ENCODE assay signal across 20 mouse cellular contexts in genomic region chr10:125494489-125494888, GRCm38 (mm10).
"Had no signal": no experiment of that assay in that cellular context is flagged by ENCODE, and none has a peak within 500 bp of the region (broad histone marks: within the 10 kb centered on the region; RNA-seq: fewer than 3 reads in every experiment).

No protein-coding gene starts in this region.

- H3K4me1 ChIP-seq: liver, embryonic 13.5 days; liver, embryonic 15.5 days; lung, embryonic 15.5 days; midbrain, embryonic 12.5 days; neural tube, embryonic 13.5 days had no signal

- H3K9ac ChIP-seq: liver, embryonic 13.5 days; liver, embryonic 15.5 days; lung, embryonic 15.5 days; midbrain, embryonic 12.5 days; neural tube, embryonic 13.5 days; neural tube, embryonic 15.5 days had no signal

- H3K27ac ChIP-seq: liver, embryonic 13.5 days; liver, embryonic 15.5 days; lung, embryonic 15.5 days; midbrain, embryonic 10.5 days; midbrain, embryonic 12.5 days; neural tube, embryonic 13.5 days; neural tube, embryonic 15.5 days had no signal

- H3K4me3 ChIP-seq: liver, embryonic 13.5 days; liver, embryonic 15.5 days; lung, embryonic 15.5 days; midbrain, embryonic 10.5 days; midbrain, embryonic 12.5 days; myocyte; neural tube, embryonic 13.5 days; neural tube, embryonic 15.5 days had no signal

- H3K27me3 ChIP-seq: liver, embryonic 13.5 days; liver, embryonic 15.5 days; lung, embryonic 15.5 days; midbrain, embryonic 12.5 days; neural tube, embryonic 13.5 days; neural tube, embryonic 15.5 days had no signal

- H3K9me3 ChIP-seq: liver, embryonic 13.5 days; liver, embryonic 15.5 days; lung, embryonic 15.5 days; midbrain, embryonic 10.5 days; midbrain, embryonic 12.5 days; neural tube, embryonic 13.5 days; neural tube, embryonic 15.5 days had no signal

- ATAC-seq: midbrain, embryonic 16.5 days had no signal

- H3K36me3 ChIP-seq: liver, embryonic 13.5 days; liver, embryonic 15.5 days; lung, embryonic 15.5 days; midbrain, embryonic 10.5 days; midbrain, embryonic 12.5 days; neural tube, embryonic 13.5 days; neural tube, embryonic 15.5 days had no signal

- H3K4me2 ChIP-seq: liver, embryonic 13.5 days; liver, embryonic 15.5 days; lung, embryonic 15.5 days; midbrain, embryonic 12.5 days; neural tube, embryonic 13.5 days; neural tube, embryonic 15.5 days had no signal

- DNase-seq: liver, embryonic 13.5 days; lung, postnatal 10 days; lung, postnatal 4 days; midbrain, embryonic 14.5 days; retina, postnatal 1 day; right cerebral cortex, adult 18-20 months; right cerebral cortex, postnatal 25 days; right cerebral cortex, postnatal 4 days; spleen, adult 18-20 months; thymus, adult 18-20 months; thymus, postnatal 14 days; thymus, postnatal 36 days had no signal
